Mouse (Mus musculus): ENCODE data around the gene Slf1. TPM values are rescaled to one million over a fixed set of nuclear protein-coding genes. Genes with fewer than 3 reads are reported as not detected.

The Slf1 gene
- polyA plus RNA-seq, 1 experiment from 2014 or later, result 43.1 TPM

GRCm38 (mm10) chr13:77047179-77047931, 87.9 kb downstream of the Slf1 start:
- DNase-seq (peak; percentile 59), ATAC-seq (ENCODE audit: insufficient read depth) (peak; percentile 71; the same call in 1 of the 2 replicates)
- Histone ChIP-seq H3K4me3 (ENCODE audit: low read depth, low read length) (no peak overlapping the region), H3K9ac (no peak overlapping the region), H3K27me3 (ENCODE audit: insufficient read depth, low read length) (no peaks in the 10 kb centered on the region), H3K9me3 (ENCODE audit: low read depth, low read length) (no peaks in the 10 kb centered on the region), H3K4me1 (ENCODE audit: insufficient read depth) (no peaks in the 10 kb centered on the region), H3K27ac (ENCODE audit: low read depth) (peak overlapping the region; percentile 50; the same call in 1 of the 2 replicates), H3K36me3 (ENCODE audit: insufficient read depth) (no peaks in the 10 kb centered on the region), H3K4me2 (no peak overlapping the region)
- WGBS, result 40% methylated on average over 6 of the region's 6 CpGs
- no peak for TF ChIP-seq CTCF (IDR thresholded peaks at IDR 0.05; ENCODE audit: low read depth)

- H3K27me3 ChIP-seq (ENCODE audit: insufficient read depth, low read length), result no peaks in the 10 kb centered on the region
- no peak overlapping the region for H3K9ac ChIP-seq
- ATAC-seq (ENCODE audit: insufficient read depth) (no peak), DNase-seq (peak; percentile 4)
- no peak for TF ChIP-seq CTCF (IDR thresholded peaks at IDR 0.05; ENCODE audit: low read depth)
- no peak overlapping the region for H3K4me2 ChIP-seq
- no peaks in the 10 kb centered on the region for H3K9me3 ChIP-seq (ENCODE audit: low read depth, low read length)
- no peaks in the 10 kb centered on the region for H3K36me3 ChIP-seq (ENCODE audit: insufficient read depth)
- H3K4me3 ChIP-seq (ENCODE audit: low read depth, low read length), result no peak overlapping the region
- no peaks in the 10 kb centered on the region for H3K4me1 ChIP-seq (ENCODE audit: insufficient read depth)
- 79% methylated on average over 10 of the region's 10 CpGs for WGBS
- no peak overlapping the region for H3K27ac ChIP-seq (ENCODE audit: low read depth)
These were observed 88.9 kb downstream of the Slf1 start for GRCm38 (mm10) chr13:77046416-77046815.

GRCm38 (mm10) chr13:77045375-77045774, 89.9 kb downstream of the Slf1 start:
- Histone ChIP-seq H3K27me3 (ENCODE audit: insufficient read depth, low read length) (no peaks in the 10 kb centered on the region), H3K9ac (no peak overlapping the region), H3K4me3 (ENCODE audit: low read depth, low read length) (no peak overlapping the region), H3K4me2 (no peak overlapping the region), H3K27ac (ENCODE audit: low read depth) (no peak overlapping the region), H3K9me3 (ENCODE audit: low read depth, low read length) (no peaks in the 10 kb centered on the region), H3K36me3 (ENCODE audit: insufficient read depth) (no peaks in the 10 kb centered on the region), H3K4me1 (ENCODE audit: insufficient read depth) (no peaks in the 10 kb centered on the region)
- WGBS, result 93% methylated on average over 1 of the region's 1 CpGs
- ATAC-seq (ENCODE audit: insufficient read depth) (no peak), DNase-seq (peak; percentile 65)
- TF ChIP-seq CTCF (IDR thresholded peaks at IDR 0.05; ENCODE audit: low read depth), result peak; percentile 31; the same call in 1 of the 2 replicates

GRCm38 (mm10) chr13:77043375-77043774, 91.9 kb downstream of the Slf1 start:
- DNase-seq (no peak), ATAC-seq (ENCODE audit: insufficient read depth) (no peak)
- Histone ChIP-seq H3K27ac (ENCODE audit: low read depth) (no peak overlapping the region), H3K36me3 (ENCODE audit: insufficient read depth) (no peaks in the 10 kb centered on the region; the same call in 1 of the 2 replicates), H3K4me1 (ENCODE audit: insufficient read depth) (no peaks in the 10 kb centered on the region), H3K27me3 (ENCODE audit: insufficient read depth, low read length) (no peaks in the 10 kb centered on the region), H3K4me3 (ENCODE audit: low read depth, low read length) (no peak overlapping the region), H3K9ac (no peak overlapping the region), H3K4me2 (no peak overlapping the region), H3K9me3 (ENCODE audit: low read depth, low read length) (no peaks in the 10 kb centered on the region)
- WGBS, result 55% methylated on average over 1 of the region's 1 CpGs
- TF ChIP-seq CTCF (IDR thresholded peaks at IDR 0.05; ENCODE audit: low read depth), result no peak

- no peaks in the 10 kb centered on the region for H3K36me3 ChIP-seq (ENCODE audit: insufficient read depth)
- H3K27me3 ChIP-seq (ENCODE audit: insufficient read depth, low read length), result no peaks in the 10 kb centered on the region
- H3K27ac ChIP-seq (ENCODE audit: low read depth), result no peak overlapping the region
- no peak overlapping the region for H3K9ac ChIP-seq
- DNase-seq, result peak; percentile 4
- WGBS, result 44% methylated on average over 5 of the region's 5 CpGs
- peak; percentile 52 for ATAC-seq (ENCODE audit: insufficient read depth)
- no peaks in the 10 kb centered on the region for H3K4me1 ChIP-seq (ENCODE audit: insufficient read depth)
- H3K9me3 ChIP-seq (ENCODE audit: low read depth, low read length), result no peaks in the 10 kb centered on the region
- no peak overlapping the region for H3K4me2 ChIP-seq
- no peak overlapping the region for H3K4me3 ChIP-seq (ENCODE audit: low read depth, low read length)
- no peak for TF ChIP-seq CTCF (IDR thresholded peaks at IDR 0.05; ENCODE audit: low read depth)
These were observed 105.7 kb downstream of the Slf1 start for GRCm38 (mm10) chr13:77029594-77029993.

GRCm38 (mm10) chr13:77018851-77019250, 116.4 kb downstream of the Slf1 start:
- ATAC-seq (ENCODE audit: insufficient read depth) (no peak), DNase-seq (no peak)
- H3K36me3 ChIP-seq (ENCODE audit: insufficient read depth), result no peaks in the 10 kb centered on the region
- no peak overlapping the region for H3K4me3 ChIP-seq (ENCODE audit: low read depth, low read length)
- no peak overlapping the region for H3K27ac ChIP-seq (ENCODE audit: low read depth)
- no peaks in the 10 kb centered on the region for H3K4me1 ChIP-seq (ENCODE audit: insufficient read depth)
- no peak for TF ChIP-seq CTCF (IDR thresholded peaks at IDR 0.05; ENCODE audit: low read depth)
- H3K9ac ChIP-seq, result no peak overlapping the region
- no peaks in the 10 kb centered on the region for H3K27me3 ChIP-seq (ENCODE audit: insufficient read depth, low read length)
- no peak overlapping the region for H3K4me2 ChIP-seq
- WGBS, result 79% methylated on average over 2 of the region's 2 CpGs
- H3K9me3 ChIP-seq (ENCODE audit: low read depth, low read length), result no peaks in the 10 kb centered on the region

GRCm38 (mm10) chr13:77003684-77004083, 131.6 kb downstream of the Slf1 start:
- 62% methylated on average over 1 of the region's 1 CpGs for WGBS
- H3K36me3 ChIP-seq (ENCODE audit: insufficient read depth), result no peaks in the 10 kb centered on the region
- no peak overlapping the region for H3K9ac ChIP-seq
- H3K27me3 ChIP-seq (ENCODE audit: insufficient read depth, low read length), result no peaks in the 10 kb centered on the region
- no peak for ATAC-seq (ENCODE audit: insufficient read depth)
- TF ChIP-seq CTCF (IDR thresholded peaks at IDR 0.05; ENCODE audit: low read depth), result no peak
- no peak overlapping the region for H3K4me2 ChIP-seq
- no peaks in the 10 kb centered on the region for H3K9me3 ChIP-seq (ENCODE audit: low read depth, low read length)
- no peaks in the 10 kb centered on the region for H3K4me1 ChIP-seq (ENCODE audit: insufficient read depth)
- no peak overlapping the region for H3K27ac ChIP-seq (ENCODE audit: low read depth)
- no peak for DNase-seq
- H3K4me3 ChIP-seq (ENCODE audit: low read depth, low read length), result no peak overlapping the region

Data from lung, embryonic 14.5 days (tissue).